ENCODE assay signal across 9 mouse cellular contexts in genomic region chr2:148110149-148110548, GRCm38 (mm10).
DNase-seq lines count a peak whose midpoint lies in the region; ATAC-seq and TF ChIP-seq lines count a peak whose summit lies in the region.
"Had no signal": no experiment of that assay in that cellular context is flagged by ENCODE, and none has a peak within 500 bp of the region (broad histone marks: within the 10 kb centered on the region; RNA-seq: fewer than 3 reads in every experiment).

No protein-coding gene starts in this region.

- no peak overlapping the region for H3K27ac ChIP-seq in layer of hippocampus, adult 2 months
- H3K27ac ChIP-seq in heart, embryonic 11.5 days (ENCODE audit: low read depth, low read length) = no peak overlapping the region
- H3K27ac ChIP-seq: heart, embryonic 15.5 days had no signal

- TF ChIP-seq CTCF in layer of hippocampus, adult 2 months (conservative IDR thresholded peaks at IDR 0.05) = peak; percentile 84

- ATAC-seq in granulocyte monocyte progenitor cell, adult 5-6 weeks (replicated peaks; ENCODE audit: poor library complexity, severe bottlenecking) = peak; percentile 64
- no peak for ATAC-seq in heart, embryonic 11.5 days (replicated peaks; ENCODE audit: insufficient number of reproducible peaks, low FRiP score, low TSS enrichment)

- 42% methylated on average over 2 of the region's 2 CpGs for WGBS in heart, embryonic 11.5 days (ENCODE audit: insufficient replicate concordance)

- H3K9me3 ChIP-seq in heart, embryonic 11.5 days (replicated peaks; ENCODE audit: control insufficient read depth, low read length) = no peaks in the 10 kb centered on the region
- H3K9me3 ChIP-seq: heart, embryonic 15.5 days had no signal

- no peaks in the 10 kb centered on the region for H3K4me1 ChIP-seq in heart, embryonic 11.5 days (ENCODE audit: control insufficient read depth, insufficient read depth, low read length)

- H3K27me3 ChIP-seq in heart, embryonic 11.5 days (ENCODE audit: control insufficient read depth, insufficient read depth, low read length) = no peaks in the 10 kb centered on the region
- H3K27me3 ChIP-seq: heart, embryonic 15.5 days had no signal

- DNase-seq in adrenal gland, postnatal 10 days = peak; percentile 6
- DNase-seq in adrenal gland, postnatal 25 days = no peak
- no peak for DNase-seq in layer of hippocampus, adult 2 months (ENCODE audit: low spot score in 2 of 2)
- DNase-seq in layer of hippocampus, adult 11-12 months (ENCODE audit: low spot score) = no peak
- DNase-seq in NIH3T3 (ENCODE audit: low read depth) = peak; percentile 31
- DNase-seq in ovary, postnatal 14 days (ENCODE audit: low spot score) = no peak

- H3K9ac ChIP-seq in heart, embryonic 11.5 days (ENCODE audit: low read depth, low read length) = no peak overlapping the region
- H3K9ac ChIP-seq: heart, embryonic 15.5 days had no signal

- no peak overlapping the region for H3K4me3 ChIP-seq in layer of hippocampus, adult 2 months
- no peak overlapping the region for H3K4me3 ChIP-seq in heart, embryonic 11.5 days (ENCODE audit: low read depth, low read length)
- H3K4me3 ChIP-seq: heart, embryonic 15.5 days had no signal

- H3K36me3 ChIP-seq in heart, embryonic 11.5 days (ENCODE audit: control insufficient read depth, insufficient read depth, low read length) = no peaks in the 10 kb centered on the region
- H3K36me3 ChIP-seq: heart, embryonic 15.5 days had no signal

- H3K4me2 ChIP-seq in heart, embryonic 11.5 days = no peak overlapping the region
- H3K4me2 ChIP-seq: heart, embryonic 15.5 days had no signal

Comparison
In these comparisons a context has a peak if more than half of its experiments do, and no peak if none do; other contexts are left out.
1. DNase-seq: peak in adrenal gland, postnatal 10 days (single experiment) and NIH3T3 (single experiment); none in adrenal gland, postnatal 25 days (single experiment), layer of hippocampus, adult 2 months (0 of 2), layer of hippocampus, adult 11-12 months (single experiment) and ovary, postnatal 14 days (single experiment).